Mouse (Mus musculus): ENCODE measurements around the gene Ttll1.

The Ttll1 gene

DNA sequence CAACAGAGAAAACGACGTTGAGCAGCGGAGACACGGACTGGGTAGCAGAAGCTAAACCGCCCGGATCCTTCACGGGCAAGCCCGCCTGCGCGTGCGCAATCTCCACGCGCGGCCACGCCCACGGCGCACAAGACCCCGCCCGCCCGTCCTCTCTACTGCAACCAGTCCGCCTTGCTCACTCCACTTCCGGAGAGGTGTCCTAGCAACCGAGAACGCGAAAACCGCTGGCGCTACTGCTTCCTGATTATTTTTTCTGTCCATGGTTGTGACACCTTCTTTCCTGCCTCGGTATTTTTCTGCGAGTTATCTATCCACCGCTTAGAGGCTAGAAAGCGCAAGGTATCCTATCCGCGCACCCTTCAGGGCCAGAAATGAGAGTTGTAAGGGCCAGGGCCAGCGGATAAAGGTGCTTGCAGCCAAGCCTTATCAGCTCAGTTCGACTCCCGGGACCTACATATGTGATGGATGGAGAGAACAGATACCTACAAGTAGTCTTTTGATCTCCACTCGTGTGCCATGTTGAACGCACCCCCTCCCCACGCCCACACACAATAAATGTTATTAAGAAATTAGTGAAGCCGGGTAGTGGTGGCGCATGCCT is at the start of gene Ttll1:
Ttll1 (minus strand) TSS at position 89 of the 601 bp plus-strand sequence.
- peak; percentile 96 for DNase-seq (ENCODE audit: low read depth, low spot score)

- peak; percentile 90 for DNase-seq (ENCODE audit: low read depth, low spot score)
Observed at GRCm38 (mm10) chr15:83555161-83555974, 44.7 kb upstream of the Ttll1 start.

DNA sequence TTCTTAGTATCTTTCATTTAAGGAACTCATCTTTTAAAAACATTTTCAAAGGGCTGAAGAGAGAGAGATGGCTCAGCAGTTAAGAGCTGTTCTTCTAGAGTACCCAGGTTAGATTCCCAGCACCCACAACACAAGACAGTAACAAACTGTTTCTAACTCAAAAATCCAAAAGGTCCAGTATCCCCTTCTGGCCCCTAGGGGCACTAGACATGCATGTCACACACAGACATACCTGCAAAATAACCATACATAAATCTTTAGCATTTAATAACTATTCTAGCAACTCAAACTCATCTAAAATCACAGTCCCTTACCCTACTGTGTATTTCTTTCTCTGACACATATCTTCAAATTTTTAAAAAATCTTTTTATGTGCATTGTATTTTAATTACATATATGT is 43.1 kb upstream of the Ttll1 start:
- peak; percentile 35 for DNase-seq (ENCODE audit: low read depth, low spot score)

- no peak for DNase-seq (ENCODE audit: low read depth, low spot score)
Observed at GRCm38 (mm10) chr15:83550137-83550536, 39.4 kb upstream of the Ttll1 start.

DNA sequence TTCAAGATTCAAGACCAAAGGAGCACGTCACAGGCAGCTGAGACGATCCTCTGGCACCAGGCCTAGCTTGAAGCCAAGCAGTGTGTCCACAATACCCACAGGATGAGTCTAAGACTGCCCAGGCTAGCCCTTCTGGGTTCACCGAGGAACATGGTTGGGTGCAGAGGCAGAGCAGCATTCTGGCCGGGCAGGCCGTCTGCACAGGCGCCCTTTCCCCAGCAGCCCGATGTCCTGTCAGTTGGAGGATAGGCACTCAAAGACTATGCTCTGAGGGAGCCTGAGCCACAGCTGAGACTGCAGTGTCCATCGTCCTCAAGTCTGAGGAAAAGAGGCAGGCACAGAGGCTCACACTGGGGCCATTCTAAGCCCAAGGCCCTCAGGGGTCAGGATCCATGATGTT is 36.5 kb upstream of the Ttll1 start:
- no peak for DNase-seq (ENCODE audit: low read depth, low spot score)

DNA sequence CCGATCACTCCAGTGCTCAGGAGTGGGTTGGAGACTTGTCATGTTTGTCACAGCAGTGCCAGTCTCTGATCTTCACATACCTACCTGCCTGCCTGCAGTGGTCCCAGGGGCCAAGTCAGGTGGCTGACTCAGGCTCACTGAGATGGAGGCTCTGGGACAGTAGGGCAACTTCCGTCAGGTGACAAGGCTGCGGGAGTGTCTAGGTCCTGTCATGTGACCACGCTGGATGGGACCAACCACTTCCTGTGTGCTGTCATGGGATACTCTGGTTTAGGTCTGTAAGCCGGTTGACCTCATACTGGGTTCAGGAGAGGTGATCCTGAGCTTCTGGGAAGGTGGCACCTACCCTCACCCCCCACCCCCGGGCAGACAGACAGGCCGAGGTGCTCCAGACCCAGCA is 35.3 kb upstream of the Ttll1 start:
- no peak for DNase-seq (ENCODE audit: low read depth, low spot score)

- DNase-seq (ENCODE audit: low read depth, low spot score), result no peak
Observed at GRCm38 (mm10) chr15:83541647-83542287, 31.1 kb upstream of the Ttll1 start.

DNA sequence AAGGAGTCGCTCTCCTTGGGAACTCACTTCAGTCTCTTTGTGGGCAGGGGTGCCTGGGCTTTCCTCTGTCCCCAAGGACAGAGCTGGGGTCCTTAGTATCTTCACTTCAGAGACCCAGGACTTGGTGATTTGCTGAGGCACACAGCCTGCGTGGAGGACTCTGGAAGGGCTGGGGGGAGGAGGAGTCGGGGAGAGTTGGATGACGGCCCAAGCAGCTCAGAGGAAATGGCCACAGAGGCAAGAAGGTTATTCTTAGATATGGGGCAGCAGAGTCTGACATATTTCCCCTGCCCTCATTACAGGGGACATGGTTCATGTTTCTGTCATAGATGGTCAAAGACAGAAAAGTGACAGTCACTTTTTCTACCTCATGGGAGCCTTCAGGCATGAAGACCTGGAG is 29.2 kb upstream of the Ttll1 start:
- DNase-seq (ENCODE audit: low read depth, low spot score), result no peak

- no peak for DNase-seq (ENCODE audit: low read depth, low spot score)
Observed at GRCm38 (mm10) chr15:83538855-83539254, 28.2 kb upstream of the Ttll1 start.

DNA sequence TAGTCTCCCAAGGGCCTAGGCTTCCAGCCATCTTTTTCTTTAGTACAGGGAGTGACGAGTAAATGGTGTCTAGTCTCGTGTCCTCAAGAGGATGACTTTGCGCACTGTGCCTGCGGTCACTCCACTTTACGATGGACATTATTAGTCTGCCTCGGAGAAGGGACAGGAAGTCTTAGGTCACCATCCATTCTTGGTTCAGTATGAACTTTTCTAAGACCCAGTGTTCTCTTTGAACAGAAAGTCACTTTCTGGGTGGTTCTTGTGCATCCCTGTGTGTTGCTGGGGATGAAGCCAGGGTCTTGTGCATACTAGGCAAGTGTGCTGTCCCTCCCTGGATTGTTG is 25.2 kb upstream of the Ttll1 start:
- DNase-seq (ENCODE audit: low read depth, low spot score), result no peak

- DNase-seq (ENCODE audit: low read depth, low spot score), result no peak
Observed at GRCm38 (mm10) chr15:83534960-83535889, 24.5 kb upstream of the Ttll1 start.

DNA sequence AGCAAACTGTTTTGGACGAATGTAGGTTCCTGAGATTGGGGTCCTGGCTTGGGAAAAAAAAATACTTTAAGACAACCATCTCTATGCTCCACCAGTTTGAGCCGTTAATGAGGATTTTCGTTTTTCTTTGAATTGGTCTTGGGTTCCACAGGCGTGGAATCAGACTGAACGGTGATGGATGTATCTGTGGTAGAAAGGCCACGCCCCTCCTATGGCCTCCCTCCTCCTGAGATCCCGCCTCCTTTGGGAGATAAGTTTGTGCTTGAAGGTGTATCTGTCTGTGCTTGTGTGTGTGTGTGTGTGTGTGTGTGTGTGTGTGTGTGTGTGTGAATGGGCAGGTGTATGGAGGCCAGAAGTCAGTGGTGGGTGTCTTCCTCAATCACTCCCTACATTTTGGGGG is 21.9 kb upstream of the Ttll1 start:
- DNase-seq (ENCODE audit: low read depth, low spot score), result no peak

- no peak for DNase-seq (ENCODE audit: low read depth, low spot score)
Observed at GRCm38 (mm10) chr15:83531961-83532469, 21.3 kb upstream of the Ttll1 start.

DNA sequence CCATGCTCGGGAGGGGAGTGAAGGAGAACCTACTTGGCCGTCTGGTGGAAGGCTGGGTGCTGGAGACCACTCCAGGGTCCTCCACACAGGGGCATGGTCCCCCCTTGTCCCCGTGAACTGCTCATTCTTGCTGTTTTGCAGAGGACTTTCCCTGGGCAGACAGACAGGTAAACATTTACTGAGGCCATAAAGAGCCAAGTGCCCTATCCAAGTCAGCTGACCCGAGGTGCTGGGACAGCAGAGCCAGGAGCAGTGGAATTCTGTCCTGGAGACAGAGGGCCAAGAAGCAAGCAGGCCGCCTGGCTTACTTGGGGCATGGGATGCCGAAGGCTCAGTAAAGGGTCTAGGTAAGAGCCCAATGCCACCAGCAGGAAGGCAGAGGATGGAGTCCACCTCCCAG is 20.0 kb upstream of the Ttll1 start:
- DNase-seq (ENCODE audit: low read depth, low spot score), result no peak

DNA sequence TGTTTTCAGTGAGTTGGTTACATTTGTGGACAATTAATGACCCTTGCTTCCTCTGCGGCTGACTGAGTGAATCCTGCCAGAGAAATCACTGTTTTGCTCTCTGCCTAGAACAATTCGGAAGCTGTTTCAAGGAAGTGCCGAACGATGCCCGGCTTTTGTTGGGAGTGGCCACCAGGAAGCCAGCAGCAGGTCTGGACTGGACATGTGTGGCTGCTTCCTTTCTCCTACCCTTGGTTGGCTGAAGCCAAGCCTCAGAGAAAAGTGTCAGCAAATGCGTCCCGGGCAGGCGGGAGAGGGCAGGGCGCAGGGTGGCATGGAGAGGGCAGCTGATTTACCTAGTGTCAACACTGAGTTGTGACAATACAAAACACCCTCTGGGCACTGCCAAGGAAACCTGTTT is 19.5 kb upstream of the Ttll1 start:
- no peak for DNase-seq (ENCODE audit: low read depth, low spot score)

- no peak for DNase-seq (ENCODE audit: low read depth, low spot score)
Observed at GRCm38 (mm10) chr15:83529765-83530164, 19.1 kb upstream of the Ttll1 start.

GRCm38 (mm10) chr15:83528892-83529291 is 18.2 kb upstream of the Ttll1 start:
- DNase-seq (ENCODE audit: low read depth, low spot score), result no peak

- DNase-seq (ENCODE audit: low read depth, low spot score), result no peak
Observed at GRCm38 (mm10) chr15:83527747-83528146, 17.1 kb upstream of the Ttll1 start.

- DNase-seq (ENCODE audit: low read depth, low spot score), result no peak
Observed at GRCm38 (mm10) chr15:83527092-83527437, 16.4 kb upstream of the Ttll1 start.

DNA sequence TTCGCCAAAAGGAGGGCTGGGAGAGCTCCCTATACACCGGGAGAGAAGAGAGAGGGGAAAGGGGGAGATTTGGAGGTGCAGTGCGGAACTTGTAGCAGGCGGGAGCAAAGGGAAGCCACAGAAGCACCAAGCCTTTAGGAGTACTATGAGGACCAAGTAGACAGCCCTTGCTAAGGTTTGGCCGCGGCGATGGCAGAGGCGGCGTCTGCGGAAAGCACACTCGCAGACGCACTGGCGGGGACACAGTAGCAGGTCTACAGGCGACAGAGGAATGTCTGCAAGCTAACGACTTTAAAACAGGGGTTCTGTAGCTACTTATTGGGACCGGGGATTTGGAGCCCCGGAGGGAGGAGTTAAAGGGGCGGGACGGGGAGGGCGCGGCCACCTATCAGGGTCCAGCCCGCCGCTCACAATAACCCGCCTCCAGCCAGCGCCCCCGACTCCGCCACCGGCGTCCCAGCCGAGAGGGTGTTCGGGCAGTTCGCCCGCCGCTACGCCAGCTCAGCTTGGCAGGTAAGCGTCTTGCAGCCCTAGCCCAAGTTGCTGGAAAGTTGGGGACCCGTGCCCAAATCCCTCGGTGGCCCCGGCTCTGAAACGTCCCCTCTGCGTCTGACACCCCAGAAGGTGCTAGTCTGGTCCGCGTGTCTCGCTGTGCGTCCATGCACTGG is 15.9 kb upstream of the Ttll1 start, which contains the start of gene Bik:
Bik (plus strand) TSS at position 439 of the 668 bp plus-strand sequence.
- DNase-seq (ENCODE audit: low read depth, low spot score), result peak; percentile 69

- no peak for DNase-seq (ENCODE audit: low read depth, low spot score)
Observed at GRCm38 (mm10) chr15:83524333-83524729, 13.6 kb upstream of the Ttll1 start.
